Mouse (Mus musculus) gastrocnemius, adult 2 months (tissue): ENCODE data around the gene Pla1a. TPM values are rescaled to one million over a fixed set of nuclear protein-coding genes. Genes with fewer than 3 reads are reported as not detected.
"Not testable (repeated sequence)": the region's sequence is repeated elsewhere in the genome, so short reads cannot be mapped to it uniquely, and the experiment has no call there.

Source experiments
- DNase-seq: peaks from one replicate; pipeline ENCODE4 v3.0.0; 2022
- H3K27ac ChIP-seq: fragments of 200-600 bp; 2 replicates; pipeline ENCODE4 v1.8.1; 2022; ENCODE audit warnings: mild to moderate bottlenecking
- H3K4me3 ChIP-seq: fragments of 200-600 bp; 2 replicates; pipeline ENCODE4 v1.8.1; 2022; ENCODE audit warnings: mild to moderate bottlenecking, moderate library complexity
- CTCF ChIP-seq: fragments of 200-600 bp; IDR thresholded peaks from 2 replicates; pipeline ENCODE4 v1.8.1; 2022; ENCODE audit warnings: antibody characterized with exemption, mild to moderate bottlenecking, moderate library complexity
- intact Hi-C: fragments of 180-260 bp; cut with DNase I; formaldehyde crosslinking; loops from one replicate; pipeline ENCODE4 v1.15.1; 2025
- long read RNA-seq, 2 experiments: library from polyadenylated mRNA; stranded (forward); transcript quantifications; one replicate each; pipeline ENCODE4 v2.0.0; 2021
- total RNA-seq, 2 experiments: library from RNA; stranded (reverse); gene quantifications; 2 replicates each; pipeline ENCODE4 v1.2.3; 2021

Pla1a gene
- total RNA-seq, result 1 to 10 TPM; 5.3 to 6.3 TPM
- long read RNA-seq, experiment 1, partial matches to known transcripts, result 0 of 1 reads
- long read RNA-seq, experiment 1, other reads (novel, unspliced or antisense), result 1 of 1 reads
- long read RNA-seq, experiment 2, partial matches to known transcripts, result 0 of 1 reads
- long read RNA-seq, experiment 2, other reads (novel, unspliced or antisense), result 0 of 1 reads

DNA sequence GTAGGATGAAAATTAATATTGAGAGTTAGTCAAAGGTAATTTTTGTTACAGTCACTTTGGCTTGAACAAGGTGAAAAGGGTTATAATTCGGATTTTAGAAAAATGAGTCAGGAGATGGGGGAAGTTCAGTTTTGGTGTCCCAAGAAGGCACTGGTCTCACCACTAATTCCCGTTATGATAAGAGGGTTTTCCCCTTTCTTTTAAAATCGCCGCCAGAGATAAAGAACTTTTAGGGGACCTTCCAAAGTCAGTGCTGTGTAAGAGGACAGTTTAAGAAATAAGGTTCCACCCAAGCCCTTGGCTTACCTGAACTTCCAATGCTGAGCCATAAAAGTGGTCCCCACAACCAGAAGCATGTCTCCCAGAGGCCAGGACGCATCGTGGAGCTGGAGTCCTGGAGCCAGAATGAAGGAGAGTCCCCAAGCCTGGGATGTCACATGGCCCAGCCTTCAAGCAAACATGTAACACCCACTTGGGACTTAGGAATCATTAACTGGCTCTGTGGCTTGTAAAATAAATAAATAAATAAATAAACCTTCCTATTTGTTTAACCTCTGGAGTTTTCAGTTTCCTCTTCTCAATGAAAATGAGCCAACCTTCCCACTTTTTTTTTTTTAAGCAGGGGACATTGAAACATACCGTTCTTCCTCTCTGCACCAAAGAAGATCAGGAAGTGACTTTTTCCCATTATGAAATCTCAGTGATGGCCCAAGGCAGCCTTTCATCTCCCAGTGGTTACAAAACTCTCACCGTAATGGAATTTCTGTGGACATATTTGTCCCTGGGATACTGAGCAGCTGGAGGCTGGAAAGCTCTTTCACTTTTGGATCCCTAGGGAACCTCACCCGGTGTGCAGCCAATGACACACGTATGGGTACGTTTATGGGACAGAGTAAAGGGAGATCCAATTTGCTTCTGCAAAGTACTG is at the start of gene Pla1a:
Gene Pla1a, minus strand, starts transcription at position 648 of the 928 bp plus-strand sequence.
- Histone ChIP-seq H3K27ac (peak within 1 kb of the TSS; percentile 73), H3K4me3 (peak within 1 kb of the TSS; percentile 54)
- intact Hi-C loops, result no loop called here
- DNase-seq, result no peak
- TF ChIP-seq CTCF, result no peak

DNA sequence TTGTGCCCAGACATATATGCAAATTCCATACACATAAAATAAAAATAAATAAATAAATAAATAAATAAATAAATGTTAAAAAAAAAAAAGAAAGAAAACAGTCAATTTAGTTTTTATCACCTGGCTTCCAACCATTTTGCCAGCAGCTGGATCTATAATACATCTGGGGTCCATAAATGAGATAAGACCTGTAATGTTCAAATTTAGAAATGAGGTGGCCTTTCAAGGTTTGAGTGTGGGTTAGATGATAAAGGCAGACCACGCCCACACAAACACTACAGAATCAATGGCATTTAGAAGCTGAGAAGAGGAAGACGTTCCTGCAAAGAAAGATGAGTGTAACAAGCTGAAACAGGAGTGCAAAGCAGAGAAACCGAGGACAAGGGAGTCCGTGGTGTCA is 48.4 kb upstream of the Pla1a start:
- Histone ChIP-seq H3K4me3 (no peak overlapping the region), H3K27ac (no peak overlapping the region)
- intact Hi-C loops, result loop anchor here (10.0 kb wide), 1 partner anchor 107 kb away; no protein-coding TSS in a partner anchor
- DNase-seq, result no peak
- no peak for TF ChIP-seq CTCF

DNA sequence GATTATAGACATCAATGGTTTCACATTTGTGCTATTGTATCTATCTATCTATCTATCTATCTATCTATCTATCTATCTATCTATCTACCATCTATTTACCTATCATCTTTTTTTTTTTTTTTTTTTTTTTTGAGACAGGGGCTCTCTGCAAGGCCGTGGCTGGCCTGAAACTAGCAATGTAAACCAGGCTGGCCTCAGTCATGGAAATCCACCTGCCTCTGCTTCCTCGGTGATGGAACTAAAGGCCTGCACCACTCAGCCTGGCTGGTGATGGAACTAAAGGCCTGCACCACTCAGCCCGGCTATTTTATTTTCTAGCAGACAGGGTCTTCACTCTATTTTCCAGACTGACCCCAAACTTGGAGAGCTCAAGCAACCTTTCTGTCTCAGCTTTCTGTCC is 45.4 kb upstream of the Pla1a start:
- no peak overlapping the region for H3K4me3 ChIP-seq
- intact Hi-C loops, result no loop called here
- no peak for TF ChIP-seq CTCF
- H3K27ac ChIP-seq, result no peak overlapping the region
- no peak for DNase-seq

DNA sequence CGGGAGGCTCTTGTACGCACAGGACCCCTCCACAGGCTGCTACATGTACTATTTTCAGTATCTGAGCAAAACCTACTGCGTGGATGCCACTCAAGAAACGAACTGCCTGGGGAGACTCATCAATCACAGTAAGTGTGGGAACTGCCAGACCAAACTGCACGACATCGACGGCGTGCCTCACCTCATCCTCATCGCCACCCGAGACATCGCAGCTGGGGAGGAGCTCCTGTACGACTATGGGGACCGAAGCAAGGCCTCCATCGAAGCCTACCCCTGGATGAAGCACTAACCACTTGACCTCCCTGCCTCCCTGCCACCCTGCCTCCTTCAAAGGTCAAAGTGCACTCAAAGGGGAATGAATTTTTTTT is 44.3 kb upstream of the Pla1a start:
- H3K27ac ChIP-seq, result peak overlapping the region; percentile 78; the same call in 1 of the 2 replicates
- peak overlapping the region; percentile 72 for H3K4me3 ChIP-seq
- intact Hi-C loops, DNase-seq: not testable (repeated sequence)

DNA sequence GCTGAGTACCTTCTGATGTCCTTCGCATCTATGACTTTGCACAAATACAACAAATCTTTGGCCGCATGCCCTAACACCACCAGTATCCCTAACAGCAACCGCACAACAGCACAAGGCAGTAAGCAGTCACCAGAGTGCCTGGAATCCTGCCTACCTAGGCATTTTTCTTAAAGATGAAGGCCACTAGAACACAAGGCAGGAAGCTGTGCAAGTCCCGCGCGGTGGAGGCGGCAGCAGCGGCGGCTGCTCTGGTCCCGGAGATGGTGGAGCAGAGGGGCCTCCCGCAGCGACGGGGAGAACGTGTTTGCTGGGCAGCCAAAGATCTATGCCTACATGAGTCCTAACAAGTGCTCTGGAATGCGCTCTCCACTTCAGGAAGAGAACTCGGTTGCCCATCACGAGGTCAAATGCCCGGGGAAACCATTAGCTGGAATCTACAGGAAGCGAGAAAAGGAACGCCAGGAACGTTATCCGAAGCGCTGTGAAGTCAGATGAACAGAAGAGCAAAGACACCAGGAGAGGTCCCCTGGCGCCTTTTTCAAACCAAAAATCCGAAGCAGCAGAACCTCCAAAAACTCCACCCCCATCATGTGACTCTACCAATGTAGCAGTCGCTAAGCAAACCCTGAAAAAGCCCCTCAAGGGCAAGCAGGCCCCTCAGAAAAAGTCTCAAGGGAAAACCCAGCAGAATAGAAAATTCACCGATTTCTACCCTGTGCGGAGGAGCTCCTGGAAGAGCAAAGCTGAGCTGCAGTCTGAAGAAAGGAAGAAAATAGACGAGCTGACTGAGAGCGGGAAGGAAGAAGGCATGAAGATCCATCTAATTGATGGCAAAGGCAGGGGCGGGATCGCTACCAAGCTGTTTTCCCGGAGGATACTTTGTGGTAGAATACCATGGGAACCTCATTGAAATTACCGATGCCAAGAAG is 43.6 kb upstream of the Pla1a start:
- DNase-seq, result peak; percentile 54
- intact Hi-C loops, result no loop called here
- no peak for TF ChIP-seq CTCF
- peak overlapping the region; percentile 72 for H3K4me3 ChIP-seq
- H3K27ac ChIP-seq, result peak overlapping the region; percentile 78

DNA sequence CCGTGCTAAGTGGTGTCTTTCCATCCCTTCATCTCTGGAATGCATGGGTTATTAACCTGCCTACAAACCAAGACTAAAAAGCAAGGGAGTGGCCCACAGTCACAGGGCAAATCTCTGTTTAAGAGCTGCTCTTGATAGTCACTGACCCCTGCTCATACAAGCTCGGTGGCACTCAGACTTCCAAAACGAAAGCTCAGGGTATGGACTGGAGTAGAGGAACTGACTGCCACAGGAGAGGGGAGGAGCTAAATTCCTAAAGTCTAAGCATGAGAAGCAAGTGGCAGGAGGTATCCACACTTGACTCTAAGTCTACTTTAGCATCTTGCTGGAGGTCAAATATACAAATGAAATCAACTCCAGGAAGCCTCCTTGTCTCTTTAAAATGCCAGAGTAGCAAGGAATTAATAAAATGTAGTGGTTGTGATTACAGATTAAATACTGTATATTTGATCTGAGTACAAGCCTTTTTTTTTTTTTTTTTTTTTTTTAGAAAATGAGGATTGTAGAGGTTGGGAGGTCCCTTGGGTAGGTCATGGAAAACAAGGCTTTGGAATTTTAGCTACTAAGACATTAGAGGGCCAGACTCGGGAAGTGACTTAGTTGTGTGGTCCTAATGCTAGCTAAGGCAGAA is 42.9 kb upstream of the Pla1a start:
- H3K27ac ChIP-seq, result peak overlapping the region; percentile 78
- intact Hi-C loops, result no loop called here
- no peak for DNase-seq
- TF ChIP-seq CTCF, result no peak
- H3K4me3 ChIP-seq, result peak overlapping the region; percentile 72

DNA sequence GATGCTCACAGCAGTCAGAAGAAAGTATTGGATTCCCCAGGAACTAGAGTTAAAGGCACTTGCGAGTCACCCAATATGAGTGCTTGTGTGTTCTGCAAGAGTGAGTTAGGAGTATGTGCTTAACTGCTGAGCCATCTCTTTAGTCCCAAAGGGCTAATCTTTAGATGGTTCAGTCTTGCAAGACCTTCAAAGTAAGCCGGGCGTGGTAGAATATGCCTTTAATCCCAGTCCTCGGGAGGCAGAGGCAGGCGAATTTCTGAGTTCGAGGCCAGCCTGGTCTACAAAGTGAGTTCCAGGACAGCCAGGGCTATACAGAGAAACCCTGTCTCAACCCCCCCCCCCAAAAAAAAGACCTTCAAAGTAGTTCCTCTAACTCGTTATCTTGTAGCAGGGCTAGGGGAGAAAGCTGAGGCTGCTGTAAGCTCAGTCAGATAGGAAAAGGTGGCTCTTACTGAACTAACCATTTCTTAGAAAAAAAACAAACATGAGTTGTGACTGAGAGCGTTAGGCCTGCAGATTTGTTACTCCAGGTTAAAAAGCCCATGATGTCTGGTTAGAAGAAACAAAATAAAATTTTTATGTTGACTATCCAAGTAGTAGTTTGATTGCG is 41.8 kb upstream of the Pla1a start:
- TF ChIP-seq CTCF, result no peak
- intact Hi-C loops, result no loop called here
- H3K4me3 ChIP-seq, result no peak overlapping the region
- DNase-seq, result no peak
- no peak overlapping the region for H3K27ac ChIP-seq

DNA sequence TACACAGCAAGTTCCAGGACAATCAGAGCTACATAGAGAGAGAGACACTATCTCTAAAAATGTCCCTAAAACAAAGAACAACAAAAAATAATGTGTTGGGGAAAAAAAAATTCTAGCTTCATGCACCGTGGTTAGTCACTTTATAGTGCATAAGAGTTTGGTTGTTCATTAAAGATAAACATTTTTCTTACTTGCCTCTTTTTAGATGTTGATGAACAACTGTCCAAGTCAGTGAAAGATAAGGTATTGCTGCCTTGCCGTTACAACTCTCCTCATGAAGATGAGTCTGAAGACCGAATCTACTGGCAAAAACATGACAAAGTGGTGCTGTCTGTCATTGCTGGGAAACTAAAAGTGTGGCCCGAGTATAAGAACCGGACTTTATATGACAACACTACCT is 40.7 kb upstream of the Pla1a start:
- no peak for DNase-seq
- no peak for TF ChIP-seq CTCF
- no peak overlapping the region for H3K4me3 ChIP-seq
- H3K27ac ChIP-seq, result no peak overlapping the region
- intact Hi-C loops, result no loop called here

DNA sequence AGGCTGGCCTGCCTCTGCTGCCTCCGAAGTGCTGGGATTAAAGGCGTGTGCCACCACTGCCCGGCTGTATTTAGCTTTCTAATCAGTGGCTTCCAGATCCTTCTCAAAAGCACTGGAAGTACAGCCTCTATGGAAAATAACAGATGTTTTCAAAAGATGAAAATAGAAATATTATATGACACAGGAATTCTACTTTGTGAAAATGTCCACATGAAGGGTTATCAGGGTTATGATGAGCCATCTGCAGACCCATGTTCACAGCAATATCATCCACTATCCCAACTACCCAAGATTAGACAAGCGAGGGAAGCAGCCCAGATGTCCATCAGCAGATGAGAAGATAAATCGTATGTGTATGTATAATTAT is 39.5 kb upstream of the Pla1a start:
- intact Hi-C loops, result no loop called here
- Histone ChIP-seq H3K27ac (no peak overlapping the region), H3K4me3 (no peak overlapping the region)
- no peak for DNase-seq
- TF ChIP-seq CTCF, result no peak

DNA sequence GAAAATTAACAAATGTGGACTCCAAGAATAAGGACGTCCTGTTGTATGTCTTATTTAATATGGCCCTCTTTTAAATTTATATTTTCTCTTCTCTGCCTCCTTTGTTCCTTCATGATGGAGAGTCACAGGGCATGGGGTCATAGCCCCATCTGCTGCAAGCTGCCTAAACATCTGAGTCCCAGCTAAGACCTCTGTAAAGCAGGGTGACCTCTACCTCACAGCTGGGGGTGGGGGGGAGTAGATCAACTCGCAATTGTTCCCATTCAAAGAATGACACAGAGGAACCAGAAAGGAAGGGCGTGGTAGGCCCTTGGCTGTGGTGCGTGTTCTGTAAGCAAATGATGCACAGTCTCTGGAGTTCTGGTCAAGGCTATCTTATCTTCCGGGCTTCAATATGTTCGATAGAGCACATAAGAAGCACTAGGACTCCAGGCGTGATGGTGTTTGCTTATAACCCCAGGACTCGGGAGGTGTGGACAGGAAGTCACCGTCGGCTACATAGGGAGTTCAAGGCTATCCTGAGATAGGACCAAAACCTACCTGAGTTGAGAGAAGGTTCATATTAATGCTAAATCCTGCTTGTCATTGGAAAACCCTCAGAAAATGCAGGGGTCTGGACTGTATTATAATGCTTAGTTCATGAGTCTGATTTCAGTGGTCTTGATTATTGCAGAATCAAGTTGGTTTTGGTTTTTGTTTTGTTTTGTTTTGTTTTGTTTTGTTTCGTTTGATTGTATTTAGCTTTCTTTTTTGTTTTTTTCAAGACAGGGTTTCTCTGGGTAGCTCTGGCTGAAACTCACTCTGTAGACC is 39.0 kb upstream of the Pla1a start:
- no peak for TF ChIP-seq CTCF
- no peak overlapping the region for H3K27ac ChIP-seq
- intact Hi-C loops, result no loop called here
- no peak overlapping the region for H3K4me3 ChIP-seq
- no peak for DNase-seq

DNA sequence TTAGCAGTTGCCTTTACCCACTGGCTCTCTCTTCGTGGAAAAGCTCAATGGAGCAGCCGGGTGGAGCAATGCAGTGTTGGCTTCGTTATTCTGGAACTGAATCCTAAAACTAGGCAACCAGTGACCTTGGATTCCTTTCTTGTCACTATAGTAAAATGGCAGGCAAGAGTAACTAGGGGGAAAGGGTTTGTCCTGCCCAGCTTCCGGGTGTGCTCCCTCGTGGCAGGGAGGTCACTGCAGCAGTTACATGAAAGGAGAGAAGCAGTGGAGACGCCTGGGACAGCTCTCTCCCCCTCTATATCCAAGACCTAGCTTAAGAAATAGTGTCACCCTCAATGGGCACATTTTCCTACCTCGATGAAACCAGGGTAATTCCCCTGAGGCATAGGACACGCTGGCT is 36.5 kb upstream of the Pla1a start:
- Histone ChIP-seq H3K4me3 (no peak overlapping the region), H3K27ac (no peak overlapping the region)
- no peak for DNase-seq
- no peak for TF ChIP-seq CTCF
- intact Hi-C loops, result no loop called here

DNA sequence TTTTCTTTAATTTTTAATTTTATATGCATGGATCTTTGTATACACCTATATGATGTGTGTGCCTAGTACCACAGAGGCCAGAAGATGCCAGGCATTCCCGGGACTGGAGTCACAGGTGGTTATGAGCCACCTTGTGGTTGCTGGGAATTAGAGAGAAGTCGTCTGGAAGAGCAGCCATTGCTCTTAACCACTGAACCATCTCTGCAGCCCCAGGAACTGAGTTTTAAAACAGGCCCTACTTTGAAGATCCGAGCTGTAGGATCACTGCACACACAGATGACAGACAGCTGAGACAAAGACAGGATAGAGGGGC is 35.7 kb upstream of the Pla1a start:
- TF ChIP-seq CTCF, result peak; percentile 29; the same call in 1 of the 2 replicates
- Histone ChIP-seq H3K4me3 (no peak overlapping the region), H3K27ac (no peak overlapping the region)
- no peak for DNase-seq
- intact Hi-C loops, result no loop called here
